Mouse (Mus musculus) forebrain, embryonic 11.5 days (tissue): ENCODE data around the gene Ccdc169. TPM values are rescaled to one million over a fixed set of nuclear protein-coding genes. Genes with fewer than 3 reads are reported as not detected.

Experiments used
- ATAC-seq: fragments of 200-750 bp; cut with Nextera tagmentation; replicated peaks from 2 replicates; pipeline ENCODE4 v1.8.0; 2017; ENCODE audit warnings: moderate TSS enrichment; ENCODE audit not compliant: low FRiP score
- DNase-seq: peaks from one replicate; pipeline ENCODE4 v3.0.0-alpha.2; 2017; ENCODE audit warnings: low spot score
- H3K27ac ChIP-seq: fragments of 300-500 bp; sonication (generic); 2 replicates; pipeline ENCODE4 v1.5.1; 2014; ENCODE audit warnings: low read depth, low read length
- H3K27me3 ChIP-seq: fragments of 300-500 bp; sonication (generic); 2 replicates; pipeline ENCODE4 v1.6.1; 2014; ENCODE audit warnings: mild to moderate bottlenecking, low read length, mixed read lengths; ENCODE audit not compliant: control insufficient read depth, insufficient read depth
- H3K36me3 ChIP-seq: fragments of 300-500 bp; sonication (generic); 2 replicates; pipeline ENCODE4 v1.6.1; 2014; ENCODE audit warnings: mild to moderate bottlenecking, low read length, moderate library complexity, mixed read lengths; ENCODE audit not compliant: control insufficient read depth, insufficient read depth
- H3K4me1 ChIP-seq: fragments of 300-500 bp; sonication (generic); replicated peaks from 2 replicates; pipeline ENCODE4 v1.6.1; 2014; ENCODE audit warnings: low read length, mixed read lengths; ENCODE audit not compliant: control insufficient read depth, insufficient read depth
- H3K4me2 ChIP-seq: fragments of 300-500 bp; sonication (generic); 2 replicates; pipeline ENCODE4 v1.6.1; 2014; ENCODE audit warnings: low read depth, mild to moderate bottlenecking, low read length, moderate library complexity, mixed read lengths; ENCODE audit not compliant: severe bottlenecking
- H3K4me3 ChIP-seq: fragments of 300-500 bp; sonication (generic); 2 replicates; pipeline ENCODE4 v1.5.1; 2014; ENCODE audit warnings: low read depth, low read length
- H3K9ac ChIP-seq: fragments of 300-500 bp; sonication (generic); 2 replicates; pipeline ENCODE4 v1.6.1; 2014; ENCODE audit warnings: low read length
- H3K9me3 ChIP-seq: fragments of 300-500 bp; sonication (generic); 2 replicates; pipeline ENCODE4 v1.6.1; 2016; ENCODE audit warnings: low read length, mixed read lengths; ENCODE audit not compliant: control insufficient read depth
- WGBS: fragments of 180-500 bp; shearing (Covaris S2); extraction: QIAGEN DNeasy Blood & Tissue Kit; methylation state at CpG from one replicate; pipeline ENCODE4 v1.1.7; 2014; 5-methylcytosine and 5-hydroxymethylcytosine counted together
- polyA plus RNA-seq: library from polyadenylated mRNA; unstranded; fragments of >200 nt; fragmentation: Nextera tagmentation; extraction: Ambion mirVana; gene quantifications from 2 replicates; pipeline ENCODE4 v1.2.1, GENCODE M21; 2014

The Ccdc169 gene
- polyA plus RNA-seq = 0.08 and 0.12 TPM in 2 replicates

DNA sequence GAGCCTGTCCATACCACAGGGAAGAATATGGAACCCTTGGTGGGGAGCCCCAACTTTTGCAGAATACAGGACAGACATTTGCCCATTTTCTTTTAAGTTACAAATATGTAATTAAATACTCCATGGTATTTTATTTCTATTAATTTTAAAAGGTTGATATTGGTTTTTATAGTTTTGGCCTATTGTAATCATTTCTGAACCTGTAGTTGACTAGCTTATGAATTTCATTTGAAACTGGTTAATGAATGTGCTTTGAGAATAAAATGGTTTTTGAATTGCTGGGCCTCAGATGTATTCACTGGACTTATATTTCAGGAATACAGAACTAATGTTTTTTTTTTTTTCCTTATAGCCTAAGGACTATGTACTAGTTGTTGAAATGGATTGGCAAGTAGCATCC is at the start of gene Ccdc169:
TSS of gene Ccdc169 (plus strand) at position 301 of the 400 bp plus-strand sequence.
- Histone ChIP-seq H3K4me3 (no peak within 1 kb of the TSS), H3K36me3 (peaks cover 2% of the 10 kb centered on the region)
- ATAC-seq = no peak

DNA sequence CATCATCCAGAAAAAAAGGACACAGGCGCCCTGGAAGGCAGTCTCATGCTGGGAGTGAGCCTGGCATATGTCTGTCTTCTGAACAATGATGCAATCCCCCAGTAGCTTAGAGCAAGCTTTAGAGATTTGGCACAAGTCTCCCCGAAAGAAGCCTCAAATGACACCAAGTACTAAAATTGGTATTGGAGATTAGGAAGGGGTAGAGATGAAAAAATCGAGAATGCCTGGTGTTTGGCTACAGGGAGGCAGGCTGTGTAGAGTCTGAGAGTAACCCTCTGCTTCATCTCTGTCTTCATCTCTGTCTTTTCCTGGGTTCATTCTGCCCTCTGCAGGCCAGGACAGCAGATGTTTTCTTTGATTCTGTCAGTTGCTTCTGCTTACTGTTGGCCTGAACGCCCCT is 49.8 kb upstream of the Ccdc169 start:
- Histone ChIP-seq H3K9ac (no peak overlapping the region), H3K36me3 (no peaks in the 10 kb centered on the region), H3K9me3 (no peaks in the 10 kb centered on the region), H3K4me3 (no peak overlapping the region), H3K4me2 (no peak overlapping the region), H3K27me3 (no peaks in the 10 kb centered on the region), H3K4me1 (no peaks in the 10 kb centered on the region), H3K27ac (no peak overlapping the region)
- DNase-seq (no peak), ATAC-seq (no peak)
- 69% methylated on average over 4 of the region's 4 CpGs for WGBS

More for the DNA sequence above, at the start of gene Ccdc169:
- no peaks in the 10 kb centered on the region for H3K27me3 ChIP-seq
- H3K4me2 ChIP-seq = no peak within 1 kb of the TSS
- H3K27ac ChIP-seq = no peak within 1 kb of the TSS
- H3K9me3 ChIP-seq = no peaks in the 10 kb centered on the region
- DNase-seq = no peak
- H3K4me1 ChIP-seq = no peaks in the 10 kb centered on the region
- no peak within 1 kb of the TSS for H3K9ac ChIP-seq

DNA sequence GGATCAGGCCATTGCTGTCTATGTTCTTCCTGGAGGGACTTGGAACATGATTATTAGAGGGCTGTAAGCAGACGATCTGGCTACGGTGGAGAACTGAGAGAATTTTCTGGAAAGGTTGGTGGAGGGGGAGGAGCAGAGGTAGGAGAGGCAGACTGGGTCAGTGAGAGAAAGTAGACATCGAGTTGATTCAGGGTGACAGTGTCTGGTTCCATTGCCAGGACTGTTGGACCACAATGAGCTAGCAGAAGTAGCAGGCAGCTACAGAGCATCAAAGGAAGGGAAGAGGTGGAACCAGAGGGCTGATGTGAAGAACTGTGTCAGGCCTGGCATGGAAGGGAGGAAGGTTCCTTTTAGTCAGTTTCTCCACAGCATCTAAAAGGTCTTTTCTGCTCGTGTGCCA is 48.8 kb upstream of the Ccdc169 start:
- H3K9ac ChIP-seq = no peak overlapping the region
- no peaks in the 10 kb centered on the region for H3K4me1 ChIP-seq
- no peaks in the 10 kb centered on the region for H3K9me3 ChIP-seq
- no peak overlapping the region for H3K27ac ChIP-seq
- DNase-seq (no peak), ATAC-seq (no peak)
- no peaks in the 10 kb centered on the region for H3K36me3 ChIP-seq
- H3K4me3 ChIP-seq = no peak overlapping the region
- no peaks in the 10 kb centered on the region for H3K27me3 ChIP-seq
- 85% methylated on average over 4 of the region's 4 CpGs for WGBS
- no peak overlapping the region for H3K4me2 ChIP-seq

DNA sequence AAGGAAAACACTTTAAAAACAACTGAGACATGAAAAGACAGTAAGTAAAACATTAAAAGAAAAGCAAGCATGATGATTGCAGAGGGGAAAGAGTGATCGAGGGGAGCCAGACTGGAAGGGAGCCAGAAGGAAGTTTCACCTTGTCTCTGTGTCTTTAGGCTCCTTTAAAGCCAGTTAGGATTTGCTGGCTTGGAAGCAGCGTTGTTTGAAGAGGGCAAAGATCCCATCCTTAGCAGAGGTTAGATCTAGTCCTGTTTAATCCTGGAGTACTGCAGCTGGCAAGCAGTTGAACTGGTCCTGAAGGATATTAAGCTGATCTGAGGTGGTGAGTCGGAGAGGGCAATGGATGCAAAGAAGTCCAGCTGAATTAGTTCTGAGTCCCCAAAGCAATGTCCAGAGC is 48.3 kb upstream of the Ccdc169 start:
- no peak overlapping the region for H3K9ac ChIP-seq
- no peaks in the 10 kb centered on the region for H3K9me3 ChIP-seq
- no peak overlapping the region for H3K4me2 ChIP-seq
- no peaks in the 10 kb centered on the region for H3K27me3 ChIP-seq
- no peaks in the 10 kb centered on the region for H3K36me3 ChIP-seq
- no peaks in the 10 kb centered on the region for H3K4me1 ChIP-seq
- ATAC-seq = no peak
- WGBS = 84% methylated on average over 3 of the region's 3 CpGs
- no peak for DNase-seq
- no peak overlapping the region for H3K4me3 ChIP-seq
- H3K27ac ChIP-seq = no peak overlapping the region

DNA sequence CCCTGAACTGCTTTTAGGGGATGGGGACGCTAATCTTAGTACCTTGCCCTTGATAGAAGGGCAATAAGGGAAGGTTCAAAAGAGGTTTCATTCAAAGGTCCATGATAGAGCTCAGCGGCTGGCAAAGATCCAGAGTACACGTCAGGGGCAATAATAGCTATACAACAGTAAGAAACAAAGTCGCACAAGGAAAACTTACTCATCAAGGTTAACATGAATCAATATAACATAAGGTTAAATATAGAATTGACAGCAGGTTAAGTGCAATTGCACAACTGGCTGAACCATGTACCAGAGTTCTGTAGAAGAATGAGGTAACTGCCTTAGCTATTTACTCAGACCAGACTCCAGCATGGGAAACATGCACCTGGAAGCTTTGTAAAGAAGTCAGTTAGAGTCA is 47.8 kb upstream of the Ccdc169 start:
- ATAC-seq (no peak), DNase-seq (no peak)
- Histone ChIP-seq H3K9ac (no peak overlapping the region), H3K4me3 (no peak overlapping the region), H3K4me2 (no peak overlapping the region), H3K9me3 (no peaks in the 10 kb centered on the region), H3K27ac (no peak overlapping the region), H3K36me3 (no peaks in the 10 kb centered on the region), H3K4me1 (no peaks in the 10 kb centered on the region), H3K27me3 (no peaks in the 10 kb centered on the region)
- WGBS = 85% methylated on average over 4 of the region's 4 CpGs

DNA sequence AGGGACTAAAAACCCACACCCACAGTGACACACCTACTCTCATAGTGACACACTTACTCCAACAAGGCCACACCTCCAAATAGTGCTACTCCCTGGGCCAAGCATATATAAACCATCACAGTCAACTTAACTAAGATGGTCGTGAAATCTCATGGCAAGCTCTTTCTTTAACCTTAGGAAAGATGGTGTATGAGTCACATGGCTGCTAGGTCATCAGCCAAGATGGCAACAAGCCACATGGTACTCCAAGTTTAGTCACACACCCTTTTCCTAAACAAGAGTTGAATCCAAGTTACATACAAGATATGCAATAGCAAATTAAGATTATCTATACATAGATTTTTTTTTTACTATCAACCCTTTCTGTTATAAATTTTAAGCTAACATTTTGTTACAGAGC is 44.0 kb upstream of the Ccdc169 start:
- 92% methylated on average over 1 of the region's 1 CpGs for whole genome bisulfite sequencing

DNA sequence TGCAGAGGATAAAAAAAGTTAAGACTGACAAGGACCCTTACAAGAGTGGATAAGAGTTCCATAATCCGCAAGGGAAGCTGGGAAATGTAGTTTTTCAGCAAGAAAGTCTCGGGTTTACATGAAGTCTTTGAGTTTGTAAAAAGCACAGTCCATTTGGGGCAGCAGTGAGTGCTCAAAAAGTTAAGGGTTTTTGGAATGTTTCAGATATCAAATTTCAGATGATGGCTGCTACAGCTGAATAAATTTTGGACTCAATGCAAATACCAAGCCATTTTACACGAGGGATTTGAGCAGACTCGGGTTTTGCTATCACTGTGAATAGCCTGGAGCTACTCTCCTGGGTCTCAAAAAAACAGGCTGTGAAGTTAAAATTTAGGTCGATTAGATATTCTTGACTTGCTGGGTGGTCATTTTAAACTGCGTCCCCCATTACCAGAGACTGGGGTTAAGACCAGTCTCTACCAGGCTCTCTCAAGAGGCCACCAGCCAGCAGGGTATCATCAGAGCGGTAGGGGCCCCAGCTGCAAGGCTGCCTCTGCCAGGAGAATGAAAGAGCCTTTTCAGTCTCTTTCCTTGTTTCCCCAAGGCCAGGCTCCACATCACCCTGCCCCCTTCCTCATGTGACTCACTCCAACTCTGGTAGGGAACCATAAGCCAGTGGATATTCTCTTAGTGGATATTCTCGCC is 41.0 kb upstream of the Ccdc169 start:
- H3K9ac ChIP-seq = no peak overlapping the region
- peak; percentile 88 for ATAC-seq
- H3K27me3 ChIP-seq = no peaks in the 10 kb centered on the region
- H3K4me2 ChIP-seq = peak overlapping the region; percentile 19; the same call in 1 of the 2 replicates
- H3K4me3 ChIP-seq = no peak overlapping the region
- 26% methylated on average over 8 of the region's 8 CpGs for WGBS
- H3K36me3 ChIP-seq = no peaks in the 10 kb centered on the region
- peak; percentile 64 for DNase-seq
- peak overlapping the region; percentile 52; the same call in 1 of the 2 replicates for H3K27ac ChIP-seq
- no peaks in the 10 kb centered on the region for H3K9me3 ChIP-seq
- H3K4me1 ChIP-seq = no peaks in the 10 kb centered on the region; the same call in 1 of the 2 replicates

More for the DNA sequence above, 44.0 kb upstream of the Ccdc169 start:
- Histone ChIP-seq H3K4me1 (no peaks in the 10 kb centered on the region; the same call in 1 of the 2 replicates), H3K9me3 (no peaks in the 10 kb centered on the region), H3K27me3 (no peaks in the 10 kb centered on the region), H3K36me3 (no peaks in the 10 kb centered on the region), H3K27ac (no peak overlapping the region), H3K4me3 (no peak overlapping the region), H3K9ac (no peak overlapping the region), H3K4me2 (no peak overlapping the region)
- no peak for DNase-seq
- ATAC-seq = no peak

DNA sequence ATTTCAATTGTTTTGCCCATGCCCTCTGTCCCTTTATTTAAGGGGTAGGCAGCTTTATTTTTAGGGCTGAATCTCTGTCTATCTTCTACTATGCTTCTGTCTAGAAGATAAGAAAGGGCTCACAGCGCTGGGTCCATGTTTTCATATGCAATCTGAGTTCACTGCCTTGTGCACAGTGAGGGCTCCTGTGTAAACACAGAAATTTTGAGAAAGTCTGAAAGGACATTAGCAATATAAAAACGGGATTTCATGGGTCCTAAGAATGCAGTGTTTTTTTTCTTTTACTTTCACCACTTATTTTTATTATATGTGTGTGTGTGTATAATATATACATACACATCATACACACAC is 40.5 kb upstream of the Ccdc169 start:
- no peak overlapping the region for H3K4me3 ChIP-seq
- ATAC-seq = peak; percentile 28

DNA sequence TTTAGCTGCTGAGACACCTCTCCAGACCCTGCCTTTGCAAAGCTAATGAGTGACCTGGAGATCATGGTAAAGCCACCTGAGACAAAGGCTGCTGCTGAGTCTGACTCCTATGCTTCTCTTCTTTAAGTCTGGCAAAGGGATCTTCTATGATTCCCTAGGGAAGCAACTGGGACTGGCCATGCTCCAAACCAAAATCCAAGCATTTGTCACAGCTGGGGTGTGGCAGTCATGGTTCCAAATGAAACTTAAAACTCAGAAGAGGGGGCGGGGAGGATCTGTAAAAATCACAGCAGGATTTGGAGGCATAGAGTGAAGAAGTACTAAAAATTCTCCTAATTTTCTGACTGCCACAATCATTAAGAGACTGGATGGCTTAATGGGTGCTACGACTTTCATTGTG is 40.0 kb upstream of the Ccdc169 start:
- Histone ChIP-seq H3K9me3 (no peaks in the 10 kb centered on the region), H3K9ac (no peak overlapping the region), H3K27ac (no peak overlapping the region), H3K4me1 (no peaks in the 10 kb centered on the region; the same call in 1 of the 2 replicates), H3K4me3 (no peak overlapping the region), H3K4me2 (no peak overlapping the region), H3K36me3 (no peaks in the 10 kb centered on the region), H3K27me3 (no peaks in the 10 kb centered on the region)
- no peak for DNase-seq
- no peak for ATAC-seq
- WGBS = 68% methylated on average over 2 of the region's 2 CpGs

More for the DNA sequence above, 40.5 kb upstream of the Ccdc169 start:
- Histone ChIP-seq H3K27me3 (no peaks in the 10 kb centered on the region), H3K9ac (no peak overlapping the region), H3K4me2 (no peak overlapping the region), H3K9me3 (no peaks in the 10 kb centered on the region), H3K27ac (peak overlapping the region; percentile 52; the same call in 1 of the 2 replicates), H3K4me1 (no peaks in the 10 kb centered on the region; the same call in 1 of the 2 replicates), H3K36me3 (no peaks in the 10 kb centered on the region)
- WGBS = 72% methylated on average over 2 of the region's 2 CpGs
- DNase-seq = no peak
